Mouse (Mus musculus) midbrain, postnatal 0 days (tissue): ENCODE measurements around the gene Gss. TPM values are rescaled to one million over a fixed set of nuclear protein-coding genes. Genes with fewer than 3 reads are reported as not detected.

Experiments used
- ATAC-seq: fragments of 200-750 bp; cut with Nextera tagmentation; 2 replicates; pipeline ENCODE4 v1.8.0; 2017; ENCODE audit warnings: moderate number of reproducible peaks, mild to moderate bottlenecking, moderate TSS enrichment, moderate library complexity; ENCODE audit not compliant: low FRiP score
- DNase-seq: peaks from one replicate; pipeline ENCODE4 v3.0.0-alpha.2; 2015; ENCODE audit warnings: low spot score
- H3K27ac ChIP-seq: fragments of 300-500 bp; sonication (generic); 2 replicates; pipeline ENCODE4 v1.5.1; 2014; ENCODE audit warnings: low read depth, mild to moderate bottlenecking, low read length, mixed read lengths
- H3K27me3 ChIP-seq: fragments of 300-500 bp; sonication (generic); 2 replicates; pipeline ENCODE4 v1.6.1; 2014; ENCODE audit warnings: low read length, control low read depth, mixed read lengths; ENCODE audit not compliant: insufficient read depth
- H3K36me3 ChIP-seq: fragments of 300-500 bp; sonication (generic); 2 replicates; pipeline ENCODE4 v1.6.1; 2014; ENCODE audit warnings: low read length, control low read depth, mixed read lengths; ENCODE audit not compliant: insufficient read depth
- H3K4me1 ChIP-seq: fragments of 300-500 bp; sonication (generic); 2 replicates; pipeline ENCODE4 v1.6.1; 2014; ENCODE audit warnings: mild to moderate bottlenecking, control low read depth, antibody characterized with exemption, low read length, mixed read lengths; ENCODE audit not compliant: insufficient read depth
- H3K4me2 ChIP-seq: fragments of 300-500 bp; sonication (generic); 2 replicates; pipeline ENCODE4 v1.6.1; 2014; ENCODE audit warnings: low read depth, mild to moderate bottlenecking, low read length, mixed read lengths; ENCODE audit not compliant: poor library complexity, severe bottlenecking
- H3K4me3 ChIP-seq: fragments of 300-500 bp; sonication (generic); 2 replicates; pipeline ENCODE4 v1.5.1; 2014; ENCODE audit warnings: low read depth, mild to moderate bottlenecking, low read length, moderate library complexity
- H3K9ac ChIP-seq: fragments of 300-500 bp; sonication (generic); replicated peaks from 2 replicates; pipeline ENCODE4 v1.6.1; 2014; ENCODE audit warnings: mild to moderate bottlenecking, low read length, moderate library complexity, mixed read lengths; ENCODE audit not compliant: poor library complexity, severe bottlenecking
- H3K9me3 ChIP-seq: fragments of 300-500 bp; sonication (generic); 2 replicates; pipeline ENCODE4 v1.6.1; 2016; ENCODE audit warnings: low read length, control low read depth
- CTCF ChIP-seq: IDR thresholded peaks from 2 replicates; pipeline ENCODE4 v1.5.1; 2016; ENCODE audit warnings: antibody characterized with exemption, mild to moderate bottlenecking
- WGBS: fragments of 180-500 bp; shearing (Covaris S2); extraction: QIAGEN DNeasy Blood & Tissue Kit; methylation state at CpG from one replicate; pipeline ENCODE4 v1.1.7; 2014; 5-methylcytosine and 5-hydroxymethylcytosine counted together
- polyA plus RNA-seq: library from polyadenylated mRNA; unstranded; fragments of >200 nt; fragmentation: Nextera tagmentation; extraction: Ambion mirVana; gene quantifications from 2 replicates; pipeline ENCODE4 v1.2.1, GENCODE M21; 2015
- total RNA-seq: library from RNA; depleted of rRNA; stranded (reverse); fragments of >200 nt; gene quantifications from 2 replicates; pipeline ENCODE4 v1.2.3, GENCODE M21; 2014; rRNA removed

Gene Gss
- total RNA-seq (9.2 and 12.9 TPM in 2 replicates), polyA plus RNA-seq (11.6 and 12.1 TPM in 2 replicates)

DNA sequence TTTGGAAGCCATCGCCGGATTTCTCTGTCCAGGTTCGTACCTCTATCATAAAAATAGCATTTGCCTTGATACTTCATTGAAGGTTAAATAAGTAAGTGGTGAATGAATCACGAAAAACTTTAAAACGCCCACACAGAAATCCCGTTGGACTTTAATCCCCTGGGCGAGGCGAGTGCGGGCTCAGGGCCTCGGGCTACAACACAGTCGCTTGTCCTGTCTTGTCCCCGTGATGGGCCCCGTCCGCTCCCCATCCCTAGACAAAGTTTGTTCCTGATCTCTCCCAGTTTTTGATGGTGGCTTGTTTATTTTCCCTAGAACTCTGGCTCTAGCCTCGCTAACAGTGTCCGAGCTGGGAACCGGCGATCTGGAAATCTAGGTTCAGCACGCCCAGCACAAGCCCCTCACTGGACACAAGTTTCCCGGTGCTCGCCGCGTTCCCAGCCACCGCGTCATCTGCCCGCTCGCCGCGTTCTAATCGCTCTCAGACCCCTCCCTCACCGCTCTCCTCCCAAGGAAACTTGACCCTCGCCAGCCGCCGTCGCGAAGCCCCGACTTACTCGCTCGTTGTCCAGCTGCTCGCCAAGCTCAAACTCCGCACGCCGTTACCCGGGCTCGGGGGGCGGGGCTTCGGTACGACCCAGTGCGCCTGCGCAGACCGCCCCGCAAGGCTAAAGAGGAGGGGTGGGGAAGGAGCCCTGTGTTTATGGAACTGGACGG lies at the start of gene Gss:
Gss (minus strand) TSS at position 674 of the 717 bp plus-strand sequence.
- peak within 1 kb of the TSS; percentile 60 for H3K9ac ChIP-seq
- peaks cover 4% of the 10 kb centered on the region; the same call in 1 of the 2 replicates for H3K4me1 ChIP-seq
- ATAC-seq (peak; percentile 93), DNase-seq (peak; percentile 96)
- peak within 1 kb of the TSS; percentile 59 for H3K4me3 ChIP-seq
- TF ChIP-seq CTCF, result no peak
- peak within 1 kb of the TSS; percentile 48 for H3K27ac ChIP-seq
- H3K4me2 ChIP-seq, result peak within 1 kb of the TSS; percentile 67
- no peaks in the 10 kb centered on the region for H3K36me3 ChIP-seq
- H3K27me3 ChIP-seq, result no peaks in the 10 kb centered on the region
- under 1% methylated on average over 53 of the region's 53 CpGs for WGBS
- H3K9me3 ChIP-seq, result no peaks in the 10 kb centered on the region

DNA sequence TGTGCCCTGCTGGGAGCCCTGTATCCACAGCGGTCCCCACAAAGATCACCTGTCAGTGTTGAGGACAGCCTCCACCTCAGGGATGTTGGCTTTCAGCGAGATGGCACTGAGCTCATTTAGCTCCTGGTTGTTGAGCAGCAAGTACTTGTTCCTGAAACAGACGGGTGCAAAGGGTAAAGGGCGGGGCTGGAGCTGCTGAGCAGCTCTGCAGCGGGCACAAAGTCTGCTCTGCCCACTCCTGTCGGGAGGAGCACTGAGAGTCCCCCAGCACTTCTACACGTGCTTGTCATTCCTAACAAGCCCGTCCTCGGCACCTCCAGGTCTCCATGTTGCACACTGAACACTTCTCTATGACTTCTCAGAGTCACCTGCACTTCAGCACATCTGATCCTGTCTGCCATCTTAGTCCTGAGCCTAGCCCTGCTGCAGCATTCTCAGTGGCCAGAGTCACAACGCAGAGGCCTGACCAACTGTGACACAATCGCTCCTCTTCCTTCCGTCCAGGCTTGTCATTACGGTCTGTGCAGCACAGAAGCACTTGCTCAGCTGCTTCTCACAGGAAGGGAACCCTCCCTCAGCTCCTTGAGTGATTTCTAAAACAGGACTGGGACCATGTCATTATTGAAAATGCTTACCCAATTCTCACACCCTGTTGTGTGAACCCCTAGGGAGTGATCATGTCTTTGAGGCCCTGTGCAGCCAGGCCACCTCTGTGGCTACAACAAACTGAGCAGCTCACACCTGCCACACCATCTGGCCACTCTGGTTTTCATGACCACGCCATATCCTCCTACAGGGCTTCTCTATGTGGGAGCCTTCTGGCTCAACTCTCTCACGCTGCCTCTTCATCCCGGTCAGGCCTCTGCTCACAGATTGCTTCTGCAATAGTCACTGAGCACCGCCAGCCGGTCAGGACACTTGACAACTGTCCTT lies 49.2 kb upstream of the Gss start:
- 69% methylated on average over 18 of the region's 18 CpGs for WGBS
- Histone ChIP-seq H3K9ac (no peak overlapping the region), H3K27me3 (no peaks in the 10 kb centered on the region), H3K9me3 (no peaks in the 10 kb centered on the region), H3K4me2 (no peak overlapping the region), H3K36me3 (peaks cover 76% of the 10 kb centered on the region), H3K4me3 (no peak overlapping the region), H3K27ac (no peak overlapping the region), H3K4me1 (no peaks in the 10 kb centered on the region)
- ATAC-seq, result no peak
- TF ChIP-seq CTCF, result no peak
- DNase-seq, result peak; percentile 70

DNA sequence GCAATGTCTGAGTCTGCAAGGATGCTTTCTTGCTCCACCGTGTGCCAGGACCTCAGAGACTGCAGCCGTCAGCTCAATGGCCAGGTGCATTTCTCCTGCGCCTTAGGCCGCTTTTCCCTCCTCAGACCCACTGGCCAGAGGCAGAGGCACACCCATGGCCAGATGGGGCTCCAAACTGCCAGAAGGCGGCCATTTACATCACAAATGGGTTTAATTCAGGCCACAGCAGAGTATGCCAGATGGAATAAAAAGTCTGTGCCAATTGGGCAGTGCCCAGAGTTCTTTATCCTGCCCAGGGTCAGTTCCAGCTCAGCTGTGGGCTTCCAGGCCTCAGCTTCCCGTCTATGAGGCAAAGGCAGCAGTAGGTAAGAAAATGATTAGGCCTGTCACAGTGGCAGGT lies 48.0 kb upstream of the Gss start:
- ATAC-seq, result no peak
- peaks cover 88% of the 10 kb centered on the region for H3K36me3 ChIP-seq

DNA sequence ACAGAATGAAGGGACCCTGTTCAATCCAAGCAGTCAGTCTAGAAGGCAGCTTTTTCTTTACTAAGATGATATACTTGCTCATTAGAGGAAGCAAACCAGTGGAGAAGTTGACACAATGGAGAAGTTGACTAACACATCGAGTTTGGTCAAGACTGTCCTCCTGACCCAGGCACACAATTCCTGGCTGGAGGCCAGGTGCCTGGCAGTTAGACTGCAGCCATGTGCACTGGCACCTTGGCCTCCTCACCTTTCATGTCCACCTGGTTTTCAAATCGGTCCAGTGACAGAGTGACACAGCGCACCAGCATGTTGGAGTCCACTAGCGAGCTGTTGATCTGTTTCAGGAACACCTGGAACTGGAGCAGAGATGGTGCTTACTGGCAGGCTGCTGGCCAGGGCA lies 44.8 kb upstream of the Gss start:
- Histone ChIP-seq H3K4me2 (no peak overlapping the region), H3K4me3 (no peak overlapping the region), H3K9ac (no peak overlapping the region), H3K4me1 (no peaks in the 10 kb centered on the region), H3K9me3 (no peaks in the 10 kb centered on the region), H3K36me3 (peaks cover 93% of the 10 kb centered on the region), H3K27ac (no peak overlapping the region), H3K27me3 (peaks cover 7% of the 10 kb centered on the region; the same call in 1 of the 2 replicates)
- no peak for TF ChIP-seq CTCF
- WGBS, result 92% methylated on average over 4 of the region's 4 CpGs
- no peak for DNase-seq
- no peak for ATAC-seq

More for the DNA sequence above, 48.0 kb upstream of the Gss start:
- Histone ChIP-seq H3K9me3 (no peaks in the 10 kb centered on the region), H3K4me2 (no peak overlapping the region), H3K4me1 (no peaks in the 10 kb centered on the region), H3K27ac (no peak overlapping the region), H3K27me3 (no peaks in the 10 kb centered on the region), H3K9ac (peak overlapping the region; percentile 24; the same call in 1 of the 2 replicates), H3K4me3 (no peak overlapping the region)
- DNase-seq, result peak; percentile 87
- WGBS, result 59% methylated on average over 6 of the region's 6 CpGs
- TF ChIP-seq CTCF, result no peak

DNA sequence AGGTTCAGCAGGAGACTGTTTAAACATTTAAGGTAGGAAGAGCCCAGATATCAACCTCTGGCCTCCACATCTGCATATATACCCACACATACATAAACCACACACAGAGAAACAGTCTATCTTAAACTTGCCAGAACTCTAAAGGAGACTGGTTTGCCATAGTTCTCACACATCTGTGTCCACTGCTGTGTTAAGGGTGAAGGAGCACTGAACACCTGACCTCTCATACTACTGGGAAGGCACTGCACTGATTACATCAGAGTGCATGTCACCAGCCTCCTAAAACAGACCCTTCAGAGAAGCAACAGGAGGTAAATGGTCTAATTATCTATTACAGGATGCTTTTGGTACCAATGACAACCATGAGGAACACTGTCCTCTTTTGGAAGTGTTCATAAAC lies 44.3 kb upstream of the Gss start:
- TF ChIP-seq CTCF, result no peak
- no peaks in the 10 kb centered on the region for H3K9me3 ChIP-seq
- DNase-seq (no peak), ATAC-seq (no peak)
- no peaks in the 10 kb centered on the region for H3K4me1 ChIP-seq
- peaks cover 94% of the 10 kb centered on the region for H3K36me3 ChIP-seq
- H3K4me3 ChIP-seq, result no peak overlapping the region
- H3K27me3 ChIP-seq, result peaks cover 12% of the 10 kb centered on the region; the same call in 1 of the 2 replicates
- no peak overlapping the region for H3K4me2 ChIP-seq
- H3K27ac ChIP-seq, result no peak overlapping the region
- H3K9ac ChIP-seq, result no peak overlapping the region
